Mouse (Mus musculus) heart, postnatal 25 days (tissue): ENCODE data around the gene Tex21. TPM values are rescaled to one million over a fixed set of nuclear protein-coding genes. Genes with fewer than 3 reads are reported as not detected.
"Not testable (repeated sequence)": the region's sequence is repeated elsewhere in the genome, so short reads cannot be mapped to it uniquely, and the experiment has no call there.

Experiments
- DNase-seq: peaks from one replicate; pipeline ENCODE4 v3.0.0; 2022; ENCODE audit warnings: low spot score
- intact Hi-C: fragments of 180-260 bp; cut with DNase I; formaldehyde crosslinking; loops from one replicate; pipeline ENCODE4 v1.15.1; 2025
- total RNA-seq, 2 experiments: library from RNA; stranded (reverse); gene quantifications; 2 replicates each; pipeline ENCODE4 v1.2.3; 2021

Gene Tex21
- total RNA-seq, 2 experiments from 2014 or later = not detected

GRCm38 (mm10) chr12:76262918-76263317 is 16.4 kb upstream of the Tex21 start:
- intact Hi-C loops = no loop called here
- DNase-seq = no peak

DNA sequence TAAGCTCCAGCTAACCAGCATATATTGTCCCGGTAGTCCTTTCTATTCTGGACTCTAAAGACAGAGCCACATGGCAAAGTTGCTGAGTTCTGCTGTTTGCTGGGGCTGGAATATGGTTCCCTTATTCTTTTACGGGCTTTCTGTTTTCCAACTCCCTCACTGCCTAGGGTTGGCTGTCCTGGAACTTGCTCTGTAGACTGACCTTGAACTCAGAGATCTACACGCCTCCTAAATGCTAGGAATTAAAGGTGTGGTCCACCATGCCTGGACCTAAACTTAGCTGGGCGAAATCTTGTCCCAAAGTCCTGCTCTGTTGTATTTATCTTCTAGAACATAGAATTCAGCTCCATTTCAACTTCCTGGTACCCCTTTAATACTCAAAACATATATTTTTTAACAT is 15.0 kb upstream of the Tex21 start:
- intact Hi-C loops = no loop called here
- no peak for DNase-seq

- intact Hi-C loops = no loop called here
- DNase-seq = no peak
These were observed 14.1 kb upstream of the Tex21 start for GRCm38 (mm10) chr12:76260673-76261072.

- DNase-seq = no peak
These were observed 9.7 kb upstream of the Tex21 start for GRCm38 (mm10) chr12:76256114-76256843.

DNA sequence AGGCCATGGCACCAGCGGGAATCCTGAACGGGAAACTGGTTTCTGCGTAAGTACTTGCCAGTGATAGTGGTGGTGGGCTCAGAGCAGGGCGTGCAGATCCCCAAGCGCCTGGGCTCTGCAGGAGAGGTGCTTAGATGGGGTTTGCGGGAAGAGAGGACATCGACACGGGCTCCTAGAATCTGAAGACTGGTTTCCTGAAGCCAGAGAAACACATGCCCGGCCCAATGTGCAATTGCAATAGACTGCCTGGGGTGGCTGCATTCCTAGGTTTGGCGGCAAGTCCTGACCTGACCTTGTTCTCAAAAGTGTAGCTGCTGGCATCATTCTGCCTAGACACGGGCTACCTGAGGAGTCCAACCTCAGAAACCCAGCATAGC is 8.9 kb upstream of the Tex21 start:
- no peak for DNase-seq
- intact Hi-C loops = no loop called here

More at GRCm38 (mm10) chr12:76256114-76256843, 9.7 kb upstream of the Tex21 start:
- intact Hi-C loops = no loop called here

GRCm38 (mm10) chr12:76254725-76255498 is 8.4 kb upstream of the Tex21 start, which contains the start of gene Mthfd1:
Gene Mthfd1, plus strand, starts transcription at chr12:76255298.
- intact Hi-C loops = no loop called here
- peak; percentile 93 for DNase-seq

- intact Hi-C loops = no loop called here
- DNase-seq = no peak
These were observed 7.4 kb upstream of the Tex21 start for GRCm38 (mm10) chr12:76253991-76254390.

- no peak for DNase-seq
- intact Hi-C loops = no loop called here
These were observed 7.0 kb upstream of the Tex21 start for GRCm38 (mm10) chr12:76253591-76253990.

- no peak for DNase-seq
- intact Hi-C loops = no loop called here
These were observed 6.5 kb upstream of the Tex21 start for GRCm38 (mm10) chr12:76253090-76253489.

GRCm38 (mm10) chr12:76244981-76245380 is 1.6 kb downstream of the Tex21 start:
- DNase-seq = no peak
- intact Hi-C loops = no loop called here

DNA sequence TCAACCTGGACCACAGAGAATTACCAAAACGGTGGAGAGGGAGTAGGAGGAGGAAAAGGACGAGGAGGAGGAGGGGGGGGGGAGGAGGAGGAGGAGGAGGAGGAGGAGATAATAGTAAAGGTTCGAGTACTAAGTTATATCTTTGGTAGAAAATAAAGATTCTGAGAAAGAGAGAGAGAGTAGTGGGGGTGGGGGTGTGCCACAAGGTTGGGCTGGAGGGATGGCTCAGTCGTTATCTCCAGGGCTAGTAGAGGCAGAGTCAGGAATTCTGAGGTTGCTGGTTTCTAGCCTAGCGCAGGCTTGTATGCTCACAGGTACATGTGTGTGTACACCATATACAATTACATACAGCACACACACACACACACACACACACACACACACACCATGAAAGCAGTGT is 4.7 kb downstream of the Tex21 start:
- intact Hi-C loops = no loop called here
- no peak for DNase-seq

- no peak for DNase-seq
These were observed 5.5 kb downstream of the Tex21 start for GRCm38 (mm10) chr12:76241084-76241483.

DNA sequence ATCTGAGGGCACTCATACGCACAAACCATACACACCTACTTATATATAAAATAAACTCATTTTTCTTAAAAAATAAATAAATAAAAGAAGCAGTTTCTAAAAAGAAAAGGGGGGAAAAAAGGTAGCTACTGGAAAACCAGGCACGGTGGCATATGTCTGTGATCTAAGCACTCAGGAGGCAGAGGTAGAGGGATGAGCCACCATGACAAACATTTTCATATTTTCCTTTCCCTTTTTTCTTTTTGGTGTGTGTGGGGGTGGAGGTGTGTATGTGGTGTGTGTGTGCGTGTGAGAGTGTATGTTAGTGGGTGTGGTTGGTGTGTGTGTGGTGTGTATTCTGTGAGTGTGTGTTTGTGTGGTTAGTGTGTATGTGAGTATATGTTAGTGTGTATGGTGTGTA is 5.9 kb downstream of the Tex21 start:
- intact Hi-C loops = no loop called here
- no peak for DNase-seq

More at GRCm38 (mm10) chr12:76241084-76241483, 5.5 kb downstream of the Tex21 start:
- intact Hi-C loops = no loop called here

DNA sequence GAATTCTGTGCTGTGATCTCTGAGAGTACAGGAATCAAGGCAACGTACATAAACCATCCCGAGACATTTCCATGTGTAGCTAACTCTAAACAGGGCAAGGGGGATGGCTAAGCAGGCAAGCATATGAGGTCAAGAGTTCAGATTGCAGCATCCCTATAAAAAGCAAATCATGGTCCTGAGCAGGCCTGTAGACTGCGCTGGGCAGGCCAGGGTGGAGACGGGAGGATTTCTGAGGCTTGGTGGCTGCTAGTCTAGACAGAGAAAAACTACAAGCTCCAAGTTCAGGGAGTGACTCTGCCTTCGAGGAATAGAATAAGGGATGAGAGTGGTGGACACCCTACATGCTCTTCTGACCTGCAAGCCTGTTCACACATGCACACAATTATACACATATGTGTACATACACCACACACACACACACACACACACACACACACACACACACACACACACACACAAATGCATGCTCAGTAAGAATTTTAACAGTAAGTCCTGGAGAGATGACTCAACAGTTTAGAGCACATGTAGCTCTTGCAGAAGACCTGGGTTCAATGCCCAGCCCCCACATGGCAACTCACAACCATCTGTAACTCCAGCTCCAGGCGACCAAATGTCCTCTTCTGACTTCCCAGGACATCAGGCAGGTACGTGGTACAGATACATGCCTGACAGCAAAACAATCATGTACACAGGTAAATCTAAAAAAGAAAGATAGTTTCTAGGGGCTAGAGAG is 6.5 kb downstream of the Tex21 start:
- DNase-seq = no peak
- intact Hi-C loops = no loop called here

DNA sequence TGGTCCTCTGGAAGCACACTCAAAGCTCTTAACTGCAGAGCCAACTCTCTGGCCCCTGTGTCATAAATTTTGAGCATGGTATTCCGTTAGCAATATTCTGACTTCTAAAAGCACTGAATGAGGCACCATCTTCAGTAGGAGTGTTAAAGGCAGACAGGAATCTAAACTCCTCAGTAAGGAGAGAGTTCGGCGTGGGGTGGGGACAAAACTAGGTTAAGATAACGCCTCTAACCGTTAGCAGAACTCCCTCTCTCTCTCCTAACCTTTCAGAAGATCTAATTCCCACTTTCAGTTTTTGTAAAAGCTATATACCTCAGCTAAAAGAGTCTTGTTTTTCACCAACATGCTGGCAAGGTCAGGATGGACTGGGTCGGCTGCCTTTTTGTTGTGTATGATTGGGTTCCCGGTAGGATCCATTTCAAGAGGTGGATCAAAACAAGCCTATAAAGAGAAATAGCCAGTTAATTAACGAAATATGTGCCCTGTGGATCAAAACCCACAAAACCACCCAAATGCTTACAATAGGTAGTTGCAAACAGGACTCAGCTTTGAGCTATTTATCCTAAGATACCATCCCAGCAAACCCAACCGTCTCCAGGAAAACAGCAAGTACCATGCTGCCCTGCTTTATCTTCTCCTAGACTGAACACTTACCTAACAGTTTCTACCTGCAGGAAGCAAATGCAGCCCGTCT is 7.3 kb downstream of the Tex21 start:
- intact Hi-C loops = no loop called here

DNA sequence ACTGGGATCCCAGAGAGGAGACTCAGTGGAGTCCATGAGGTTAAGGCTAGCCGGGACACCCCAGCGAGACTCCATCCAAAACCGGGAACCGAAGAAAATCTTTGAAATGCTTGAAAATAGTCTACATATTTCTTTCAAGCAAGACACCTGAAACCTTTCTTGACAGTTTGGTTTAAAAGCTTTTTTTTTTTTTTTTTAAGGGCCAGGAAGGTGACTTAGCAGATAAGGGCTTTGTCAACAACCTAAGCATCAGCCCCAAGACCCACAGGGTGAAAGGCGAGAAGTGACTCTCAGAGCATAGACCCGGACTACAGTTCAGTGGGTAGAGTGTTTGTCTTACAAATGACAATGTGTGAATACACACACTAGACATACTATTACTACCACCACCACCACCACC is 11.3 kb downstream of the Tex21 start:
- no peak for DNase-seq
- intact Hi-C loops = no loop called here

More for the DNA sequence above, 7.3 kb downstream of the Tex21 start:
- DNase-seq = no peak

DNA sequence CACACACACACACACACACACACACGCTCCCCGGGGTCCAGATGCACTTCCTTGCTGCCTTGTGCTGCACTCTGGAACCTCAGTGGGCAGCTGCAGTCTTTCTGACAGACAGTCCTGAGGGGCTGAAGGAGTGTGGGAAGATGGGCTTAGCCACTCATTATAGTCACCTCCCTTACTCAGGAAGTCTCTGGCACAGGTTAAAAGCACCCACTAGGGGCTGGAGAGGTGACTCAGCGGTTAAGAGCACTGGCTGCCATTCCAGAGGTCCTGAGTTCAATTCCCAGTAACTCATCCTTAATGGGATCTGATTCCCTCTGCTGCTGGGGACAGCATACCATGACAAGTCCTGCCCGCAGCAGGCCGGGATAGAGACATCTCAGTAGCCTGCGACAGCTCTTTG is 15.9 kb downstream of the Tex21 start:
- DNase-seq = no peak
- intact Hi-C loops = no loop called here

- intact Hi-C loops, DNase-seq: not testable (repeated sequence)
These were observed 24.4 kb downstream of the Tex21 start for GRCm38 (mm10) chr12:76222104-76222503.

GRCm38 (mm10) chr12:76216716-76217115 is 29.8 kb downstream of the Tex21 start:
- no peak for DNase-seq
- intact Hi-C loops = no loop called here

GRCm38 (mm10) chr12:76215121-76215520 is 31.4 kb downstream of the Tex21 start:
- DNase-seq = no peak
- intact Hi-C loops = no loop called here
